Mouse (Mus musculus) frontal cortex, postnatal 25 days (tissue): ENCODE measurements around the gene Dmac2.
A peak's percentile ranks its signal among the peaks of the same experiment; 100 is the strongest.
"Not testable (repeated sequence)": the region's sequence is repeated elsewhere in the genome, so short reads cannot be mapped to it uniquely, and the experiment has no call there.

Experiments used
- DNase-seq, 2 experiments: peaks; one replicate each; pipeline ENCODE4 v3.0.0; 2022; ENCODE audit warnings: low spot score in 2 of 2

Dmac2 gene

GRCm38 (mm10) chr7:25618865-25619721 is at the start of gene Dmac2:
Gene Dmac2, plus strand, starts transcription at chr7:25619414.
- peak; percentile 89 to 90 for DNase-seq

- not testable (repeated sequence) for DNase-seq
These were observed 45.4 kb upstream of the Dmac2 start for GRCm38 (mm10) chr7:25573806-25574205.

GRCm38 (mm10) chr7:25575105-25575504 is 44.1 kb upstream of the Dmac2 start:
- DNase-seq: no peak

GRCm38 (mm10) chr7:25575870-25576269 is 43.3 kb upstream of the Dmac2 start:
- no peak for DNase-seq

- DNase-seq: not testable (repeated sequence)
These were observed 42.9 kb upstream of the Dmac2 start for GRCm38 (mm10) chr7:25576308-25576707.

GRCm38 (mm10) chr7:25576793-25577437 is 42.3 kb upstream of the Dmac2 start:
- DNase-seq: not testable (repeated sequence)

- no peak for DNase-seq
These were observed 39.8 kb upstream of the Dmac2 start for GRCm38 (mm10) chr7:25579441-25579840.

GRCm38 (mm10) chr7:25582301-25582810 is 36.9 kb upstream of the Dmac2 start:
- DNase-seq: no peak

- DNase-seq: no peak
These were observed 34.6 kb upstream of the Dmac2 start for GRCm38 (mm10) chr7:25584651-25585050.

GRCm38 (mm10) chr7:25585351-25586204 is 33.6 kb upstream of the Dmac2 start:
- DNase-seq: no peak

GRCm38 (mm10) chr7:25591226-25591625 is 28.0 kb upstream of the Dmac2 start:
- DNase-seq: no peak

GRCm38 (mm10) chr7:25593859-25594258 is 25.4 kb upstream of the Dmac2 start:
- no peak for DNase-seq

- DNase-seq: peak; percentile 74 to 76
These were observed 19.6 kb upstream of the Dmac2 start for GRCm38 (mm10) chr7:25599663-25600062.

- no peak for DNase-seq
These were observed 18.5 kb upstream of the Dmac2 start for GRCm38 (mm10) chr7:25600666-25601065.

- no peak for DNase-seq
These were observed 17.9 kb upstream of the Dmac2 start for GRCm38 (mm10) chr7:25601346-25601745.

- DNase-seq: no peak
These were observed 12.6 kb upstream of the Dmac2 start for GRCm38 (mm10) chr7:25606625-25607063.

- DNase-seq: no peak
These were observed 12.0 kb upstream of the Dmac2 start for GRCm38 (mm10) chr7:25607196-25607595.

- no peak for DNase-seq
These were observed 9.2 kb upstream of the Dmac2 start for GRCm38 (mm10) chr7:25610056-25610455.

GRCm38 (mm10) chr7:25611501-25611900 is 7.7 kb upstream of the Dmac2 start:
- DNase-seq: no peak

GRCm38 (mm10) chr7:25614086-25614485 is 5.1 kb upstream of the Dmac2 start:
- DNase-seq: no peak

GRCm38 (mm10) chr7:25614831-25615705 is 4.1 kb upstream of the Dmac2 start:
- DNase-seq: no peak
